In genomic region chr5:130527416-130527815, GRCm38 (mm10) we compare ENCODE assay signal across 22 mouse cellular contexts.
"Had no signal": no experiment of that assay in that cellular context is flagged by ENCODE, and none has a peak within 500 bp of the region (broad histone marks: within the 10 kb centered on the region; RNA-seq: fewer than 3 reads in every experiment).

No protein-coding gene starts in this region.

- ATAC-seq: hindbrain, embryonic 16.5 days; hindbrain, postnatal 0 days; inflammation-experienced regulatory T-cells, adult 6 months; intestine, embryonic 15.5 days; intestine, embryonic 16.5 days; intestine, postnatal 0 days had no signal

- DNase-seq: heart, postnatal 10 days; heart, postnatal 14 days; heart, postnatal 36 days; heart, postnatal 4 days; kidney, adult 11 months; kidney, adult 18-20 months; kidney, adult 2 months; kidney, adult 8-10 months; kidney, adult 9 months; kidney, postnatal 10 days; kidney, postnatal 14 days; kidney, postnatal 25 days; kidney, postnatal 36 days; kidney, postnatal 4 days; layer of hippocampus, adult 9-11 months; layer of hippocampus, postnatal 36 days had no signal
